Mouse (Mus musculus) spleen, adult 2 months (tissue): ENCODE data around the gene Pign. TPM values are rescaled to one million over a fixed set of nuclear protein-coding genes. Genes with fewer than 3 reads are reported as not detected.

Experiments
- DNase-seq, 2 experiments: peaks; one replicate each; pipeline versions ENCODE4 v3.0.0 to v3.0.0-alpha.2; 2012 to 2021; ENCODE audit warnings: low spot score in 2 of 2, low read depth in 1 of 2
- H3K27ac ChIP-seq: fragments of 200-500 bp; 2 replicates; pipeline ENCODE4 v1.5.1; 2012; ENCODE audit warnings: low read length, inconsistent platforms; ENCODE audit not compliant: insufficient read depth
- H3K27me3 ChIP-seq: fragments of 200-500 bp; 2 replicates; pipeline ENCODE4 v1.6.1; 2012; ENCODE audit warnings: mild to moderate bottlenecking, moderate library complexity, low read length, inconsistent platforms; ENCODE audit not compliant: control insufficient read depth, insufficient read depth
- H3K36me3 ChIP-seq: fragments of 200-500 bp; 2 replicates; pipeline ENCODE4 v1.6.1; 2012; ENCODE audit warnings: mild to moderate bottlenecking, low read length, inconsistent platforms; ENCODE audit not compliant: control insufficient read depth, insufficient read depth
- H3K4me1 ChIP-seq: fragments of 200-500 bp; 2 replicates; pipeline ENCODE4 v1.6.1; 2011; ENCODE audit warnings: inconsistent platforms; ENCODE audit not compliant: control insufficient read depth, insufficient read depth, insufficient read length
- H3K4me3 ChIP-seq: fragments of 200-500 bp; 2 replicates; pipeline ENCODE4 v1.5.1; 2011; ENCODE audit warnings: mild to moderate bottlenecking, inconsistent platforms; ENCODE audit not compliant: insufficient read depth, insufficient read length; ENCODE audit errors: extremely low read depth
- CTCF ChIP-seq: fragments of 200-500 bp; IDR thresholded peaks from 2 replicates; pipeline ENCODE4 v1.5.1; 2011; ENCODE audit warnings: mild to moderate bottlenecking, inconsistent platforms; ENCODE audit not compliant: insufficient read depth, insufficient read length, insufficient replicate concordance; ENCODE audit errors: extremely low read depth
- POLR2A ChIP-seq: fragments of 200-500 bp; IDR thresholded peaks from 2 replicates; pipeline ENCODE4 v1.6.1; 2011; ENCODE audit warnings: low read depth, low read length, inconsistent platforms
- WGBS: fragments of 180-500 bp; shearing (Covaris S2); methylation state at CpG from one replicate; pipeline ENCODE4 v1.1.7; 2018; 5-methylcytosine and 5-hydroxymethylcytosine counted together
- polyA plus RNA-seq: library from polyadenylated mRNA; depleted of rRNA; stranded (reverse); fragments of >200 nt; gene quantifications from 2 replicates; pipeline ENCODE4 v1.2.3, GENCODE M21; 2012; rRNA removed

Gene Pign
- 6.9 and 11.0 TPM in 2 replicates for polyA plus RNA-seq

DNA sequence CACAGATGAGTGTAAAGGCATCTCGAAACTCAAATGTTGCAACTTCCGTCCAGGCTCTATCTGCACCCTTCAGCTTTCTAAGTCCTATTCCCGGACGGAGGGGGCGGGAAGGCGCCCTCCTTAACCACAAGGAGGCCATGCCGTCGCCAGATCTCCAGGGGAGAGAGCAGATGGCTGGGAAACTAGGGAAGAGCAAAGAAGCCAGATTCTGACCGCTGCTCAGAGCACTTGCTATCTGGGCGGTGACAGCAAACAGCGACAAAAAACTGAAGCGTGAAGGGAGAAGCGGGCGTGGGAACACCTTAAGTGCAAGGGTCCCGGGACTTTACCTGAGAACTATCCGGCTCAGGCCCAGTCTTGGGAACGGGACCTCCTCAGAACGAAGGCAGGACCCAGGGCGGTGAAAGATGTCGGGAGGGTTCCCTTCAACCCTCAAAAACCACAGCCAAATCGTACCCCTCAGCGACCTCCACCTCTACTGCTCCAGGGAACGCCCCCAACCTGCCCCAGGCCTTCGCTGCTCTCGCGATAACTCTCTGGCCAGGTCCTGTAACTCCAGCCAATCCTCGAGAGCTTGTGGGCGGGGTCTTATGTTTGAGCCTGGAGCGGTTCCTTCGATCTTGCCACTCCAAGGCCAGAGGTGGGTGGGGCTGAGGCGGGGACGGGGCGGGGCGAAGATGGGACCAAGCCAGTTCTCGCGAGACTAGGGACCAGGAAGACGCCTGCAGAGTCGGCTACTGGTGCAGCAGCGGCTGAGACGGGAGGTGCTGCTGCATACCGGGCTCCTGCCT is at the start of gene Pign, which contains the start of gene Relch:
Gene Pign (minus strand): TSS at position 507 of the 791 bp plus-strand sequence.
Gene Relch (plus strand): TSS at position 691 of the 791 bp plus-strand sequence.
- no peak for TF ChIP-seq CTCF
- TF ChIP-seq POLR2A: peak; percentile 54
- Histone ChIP-seq H3K27me3 (no peaks in the 10 kb centered on the region), H3K36me3 (no peaks in the 10 kb centered on the region), H3K27ac (peak within 1 kb of the TSS; percentile 73), H3K4me1 (no peaks in the 10 kb centered on the region), H3K4me3 (peak within 1 kb of the TSS; percentile 90)
- under 1% methylated on average over 41 of the region's 41 CpGs for WGBS
- peak; percentile 97 to 99 for DNase-seq

DNA sequence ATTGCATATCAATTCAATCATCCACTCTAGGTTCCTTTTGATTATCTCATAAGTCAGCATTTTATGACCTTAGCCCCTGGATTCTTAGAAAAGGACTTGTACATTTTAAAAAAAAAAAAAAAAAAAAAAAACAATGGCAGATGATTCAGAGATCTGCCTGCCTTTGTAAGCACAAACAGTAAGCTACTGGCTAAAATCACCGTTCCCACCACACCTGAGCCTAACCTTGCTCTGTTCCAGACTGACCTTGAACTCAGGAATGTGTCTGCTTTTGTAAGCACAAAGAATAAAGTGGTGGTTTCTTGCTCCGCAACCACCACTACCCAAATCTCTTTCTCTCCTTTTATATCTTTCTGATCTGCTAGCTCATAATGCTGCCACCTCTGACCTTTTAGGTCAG is 49.3 kb upstream of the Pign start:
- no peaks in the 10 kb centered on the region for H3K27me3 ChIP-seq
- no peak for DNase-seq
- no peak overlapping the region for H3K4me3 ChIP-seq
- H3K27ac ChIP-seq: no peak overlapping the region
- no peaks in the 10 kb centered on the region for H3K4me1 ChIP-seq
- peaks cover 11% of the 10 kb centered on the region for H3K36me3 ChIP-seq
- no peak for TF ChIP-seq CTCF
- no peak for TF ChIP-seq POLR2A
- whole genome bisulfite sequencing: 93% methylated on average over 2 of the region's 2 CpGs

DNA sequence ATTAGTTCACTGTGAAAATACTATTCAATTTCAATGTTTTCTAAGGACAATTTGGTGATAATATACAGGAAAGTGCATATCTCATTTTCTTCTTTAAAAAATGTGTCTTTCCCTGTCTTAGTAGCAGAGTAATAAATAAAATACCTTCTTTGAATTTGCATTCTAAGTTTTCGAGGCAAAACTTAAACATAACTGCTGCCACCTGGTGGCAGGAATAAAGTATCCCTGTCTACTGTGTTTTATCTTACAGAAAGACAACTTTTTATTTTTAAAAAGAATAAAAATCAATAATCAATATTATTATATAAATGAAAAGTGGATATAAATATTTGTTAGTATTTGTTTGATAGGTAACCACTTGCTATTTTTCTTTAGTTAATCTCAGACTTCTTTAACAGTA is 47.8 kb upstream of the Pign start:
- H3K4me3 ChIP-seq: no peak overlapping the region
- TF ChIP-seq POLR2A (no peak), CTCF (no peak)
- no peak overlapping the region for H3K27ac ChIP-seq
- peak in 1 of 2 experiments; percentile 8 for DNase-seq
- no peaks in the 10 kb centered on the region for H3K4me1 ChIP-seq
- WGBS: 32% methylated on average over 1 of the region's 1 CpGs
- peaks cover 10% of the 10 kb centered on the region for H3K36me3 ChIP-seq
- no peaks in the 10 kb centered on the region for H3K27me3 ChIP-seq

DNA sequence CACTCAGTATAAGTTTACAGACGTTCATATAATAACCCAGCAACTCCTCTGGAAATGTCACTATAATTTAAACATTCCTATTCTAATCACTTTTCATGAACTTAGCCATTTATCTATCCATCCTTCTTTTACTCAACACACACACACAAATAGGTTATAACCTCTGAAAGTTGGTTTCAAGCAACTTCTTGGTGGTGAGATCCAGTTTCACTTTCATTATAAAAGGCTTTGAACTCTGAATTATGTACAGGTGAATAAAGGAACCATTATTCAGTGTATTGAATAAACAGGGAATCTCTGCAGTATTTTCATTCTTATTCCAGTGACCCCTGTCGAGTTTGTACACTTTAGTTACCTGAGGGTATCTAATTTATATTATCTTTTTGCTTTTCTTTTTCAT is 45.9 kb upstream of the Pign start:
- Histone ChIP-seq H3K4me1 (no peaks in the 10 kb centered on the region), H3K36me3 (peaks cover 8% of the 10 kb centered on the region), H3K27me3 (no peaks in the 10 kb centered on the region), H3K27ac (no peak overlapping the region), H3K4me3 (no peak overlapping the region)
- TF ChIP-seq CTCF (no peak), POLR2A (no peak)
- WGBS: 77% methylated on average over 2 of the region's 2 CpGs
- no peak for DNase-seq

DNA sequence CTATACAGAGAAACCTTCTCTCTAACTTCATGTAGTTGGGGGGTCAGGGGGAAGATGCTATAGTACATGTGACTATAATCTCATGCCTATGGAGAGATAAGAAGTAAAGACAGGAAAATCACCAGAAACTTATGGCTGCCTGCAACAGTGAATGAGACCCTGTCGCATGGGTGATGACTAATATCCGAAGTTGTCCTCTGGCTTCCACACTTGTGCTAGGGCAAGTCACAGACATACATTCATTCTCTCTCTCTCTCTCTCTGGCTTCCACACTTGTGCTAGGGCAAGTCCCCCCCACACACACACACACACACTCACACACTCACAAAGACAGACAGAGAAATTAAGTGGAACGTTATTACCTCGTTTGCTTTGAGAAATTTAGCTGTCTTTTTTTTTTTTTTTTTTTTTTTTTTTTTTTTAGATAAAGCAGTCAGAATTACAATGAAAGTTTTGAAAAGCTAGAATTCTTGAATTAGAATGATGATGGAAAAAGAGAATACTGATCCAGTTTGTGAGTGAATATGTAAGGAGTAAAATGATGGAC is 37.6 kb upstream of the Pign start:
- Histone ChIP-seq H3K27ac (no peak overlapping the region), H3K36me3 (no peaks in the 10 kb centered on the region; the same call in 1 of the 2 replicates), H3K27me3 (no peaks in the 10 kb centered on the region), H3K4me3 (no peak overlapping the region), H3K4me1 (no peaks in the 10 kb centered on the region)
- 94% methylated on average over 4 of the region's 4 CpGs for WGBS
- DNase-seq: no peak
- TF ChIP-seq POLR2A (no peak), CTCF (no peak)

DNA sequence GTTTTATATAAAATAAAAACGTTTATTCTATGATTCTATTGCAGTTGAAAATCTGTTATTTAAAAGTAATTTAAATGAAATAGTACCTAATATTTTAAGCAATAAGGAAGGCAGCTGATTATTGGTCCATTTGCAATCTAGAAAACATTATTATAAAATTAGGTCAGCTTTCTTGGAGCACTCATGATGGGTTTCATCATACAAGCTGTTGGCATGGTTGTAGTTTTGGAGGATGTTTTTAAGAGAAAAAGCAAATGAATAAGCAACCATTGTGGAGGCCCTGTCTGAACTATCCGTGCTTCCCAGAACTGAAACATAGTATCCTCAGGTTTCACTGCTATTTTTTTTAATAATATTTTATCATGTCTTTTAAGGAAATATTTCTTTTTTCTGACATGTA is 32.1 kb upstream of the Pign start:
- no peaks in the 10 kb centered on the region for H3K4me1 ChIP-seq
- H3K4me3 ChIP-seq: no peak overlapping the region
- peaks cover 7% of the 10 kb centered on the region for H3K36me3 ChIP-seq
- no peaks in the 10 kb centered on the region for H3K27me3 ChIP-seq
- WGBS: 90% methylated on average over 2 of the region's 2 CpGs
- TF ChIP-seq CTCF: no peak
- no peak for TF ChIP-seq POLR2A
- DNase-seq: no peak
- no peak overlapping the region for H3K27ac ChIP-seq

DNA sequence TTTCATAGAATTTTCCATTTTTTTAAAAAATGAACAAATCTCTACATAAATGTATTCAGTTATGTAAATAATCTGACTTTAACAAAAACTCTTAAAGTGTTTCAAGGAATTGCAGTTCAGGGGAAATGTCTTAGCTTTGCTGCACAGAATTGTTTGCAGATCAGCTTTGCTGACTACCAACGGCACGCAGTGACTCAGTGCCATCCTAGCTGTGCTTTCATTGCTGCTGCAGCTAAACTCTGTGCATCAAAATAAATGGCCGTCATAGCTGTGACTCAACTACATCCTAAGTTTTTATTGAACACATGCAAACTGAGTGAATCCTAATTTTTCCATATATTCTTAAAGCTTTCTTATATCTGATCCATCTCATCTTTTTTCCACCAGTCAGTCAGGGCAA is 22.0 kb upstream of the Pign start:
- no peak for DNase-seq
- TF ChIP-seq CTCF (no peak), POLR2A (no peak)
- Histone ChIP-seq H3K4me1 (no peaks in the 10 kb centered on the region), H3K4me3 (no peak overlapping the region), H3K27me3 (no peaks in the 10 kb centered on the region), H3K36me3 (peaks cover 3% of the 10 kb centered on the region; the same call in 1 of the 2 replicates), H3K27ac (no peak overlapping the region)
- WGBS: 92% methylated on average over 3 of the region's 3 CpGs
